Mouse (Mus musculus) hindbrain, embryonic 11.5 days (tissue): Measurements from ENCODE around the gene Pygo2. TPM values are rescaled to one million over a fixed set of nuclear protein-coding genes. Genes with fewer than 3 reads are reported as not detected.

Experiments used
- ATAC-seq: fragments of 200-750 bp; cut with Nextera tagmentation; 2 replicates; pipeline ENCODE4 v1.8.0; 2017; ENCODE audit warnings: mild to moderate bottlenecking, moderate TSS enrichment, moderate library complexity; ENCODE audit not compliant: low FRiP score
- DNase-seq: peaks from one replicate; pipeline ENCODE4 v3.0.0-alpha.2; 2015; ENCODE audit warnings: low spot score
- H3K27ac ChIP-seq: fragments of 300-500 bp; sonication (generic); 2 replicates; pipeline ENCODE4 v1.5.1; 2014; ENCODE audit warnings: mild to moderate bottlenecking, low read depth, low read length
- H3K27me3 ChIP-seq: fragments of 300-500 bp; sonication (generic); 2 replicates; pipeline ENCODE4 v1.6.1; 2014; ENCODE audit warnings: mild to moderate bottlenecking, low read length, moderate library complexity, mixed read lengths; ENCODE audit not compliant: control insufficient read depth, insufficient read depth
- H3K36me3 ChIP-seq: fragments of 300-500 bp; sonication (generic); 2 replicates; pipeline ENCODE4 v1.6.1; 2014; ENCODE audit warnings: mild to moderate bottlenecking, low read length, moderate library complexity, mixed read lengths; ENCODE audit not compliant: control insufficient read depth, insufficient read depth
- H3K4me1 ChIP-seq: fragments of 300-500 bp; sonication (generic); replicated peaks from 2 replicates; pipeline ENCODE4 v1.6.1; 2014; ENCODE audit warnings: low read length, mixed read lengths; ENCODE audit not compliant: control insufficient read depth, insufficient read depth
- H3K4me2 ChIP-seq: fragments of 300-500 bp; sonication (generic); replicated peaks from 2 replicates; pipeline ENCODE4 v1.6.1; 2014; ENCODE audit warnings: mild to moderate bottlenecking, low read depth, low read length
- H3K4me3 ChIP-seq: fragments of 300-500 bp; sonication (generic); 2 replicates; pipeline ENCODE4 v1.5.1; 2014; ENCODE audit warnings: low read depth, low read length
- H3K9ac ChIP-seq: fragments of 300-500 bp; sonication (generic); 2 replicates; pipeline ENCODE4 v1.6.1; 2014; ENCODE audit warnings: low read depth, low read length
- H3K9me3 ChIP-seq: fragments of 300-500 bp; sonication (generic); 2 replicates; pipeline ENCODE4 v1.6.1; 2016; ENCODE audit warnings: low read length; ENCODE audit not compliant: control insufficient read depth
- WGBS: fragments of 180-500 bp; shearing (Covaris S2); extraction: QIAGEN DNeasy Blood & Tissue Kit; methylation state at CpG from one replicate; pipeline ENCODE4 v1.1.7; 2014; 5-methylcytosine and 5-hydroxymethylcytosine counted together
- polyA plus RNA-seq: library from polyadenylated mRNA; unstranded; fragments of >200 nt; fragmentation: Nextera tagmentation; extraction: Ambion mirVana; gene quantifications from 2 replicates; pipeline ENCODE4 v1.2.1, GENCODE M21; 2014

Gene Pygo2
- polyA plus RNA-seq, 1 experiment from 2014 or later = 45.0 TPM

DNA sequence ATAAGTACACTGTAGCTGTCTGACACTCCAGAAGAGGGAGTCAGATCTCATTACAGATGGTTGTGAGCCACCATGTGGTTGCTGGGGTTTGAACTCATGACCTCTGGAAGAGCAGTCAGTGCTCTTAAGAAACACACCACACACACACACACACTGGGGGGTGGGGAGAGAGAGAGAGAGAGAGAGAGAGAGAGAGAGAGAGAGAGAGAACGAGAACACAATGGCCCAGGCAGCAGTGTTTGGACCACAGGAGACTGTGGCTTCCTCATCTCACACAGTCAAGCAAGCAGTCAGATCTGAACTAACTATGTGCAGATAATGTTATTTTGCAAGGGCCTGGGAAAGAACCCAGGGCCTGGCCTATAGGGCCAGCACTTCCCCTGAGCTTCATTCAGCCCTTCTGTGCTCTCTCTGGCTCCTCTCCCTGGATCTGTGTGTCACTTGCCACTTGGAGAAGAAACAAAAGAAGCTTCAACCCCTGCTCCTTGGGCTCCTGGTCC, 25.8 kb downstream of the Pygo2 start:
- H3K9me3 ChIP-seq = no peaks in the 10 kb centered on the region
- H3K27me3 ChIP-seq = no peaks in the 10 kb centered on the region
- no peak overlapping the region for H3K9ac ChIP-seq
- ATAC-seq = no peak
- H3K4me1 ChIP-seq = 0 out of 2 replicates have a peak, but pooled peaks cover 3% of the 10 kb centered on the region
- H3K27ac ChIP-seq = no peak overlapping the region
- H3K4me3 ChIP-seq = no peak overlapping the region
- DNase-seq = no peak
- no peaks in the 10 kb centered on the region for H3K36me3 ChIP-seq
- H3K4me2 ChIP-seq = no peak overlapping the region
- WGBS = 67% methylated on average over 1 of the region's 1 CpGs

DNA sequence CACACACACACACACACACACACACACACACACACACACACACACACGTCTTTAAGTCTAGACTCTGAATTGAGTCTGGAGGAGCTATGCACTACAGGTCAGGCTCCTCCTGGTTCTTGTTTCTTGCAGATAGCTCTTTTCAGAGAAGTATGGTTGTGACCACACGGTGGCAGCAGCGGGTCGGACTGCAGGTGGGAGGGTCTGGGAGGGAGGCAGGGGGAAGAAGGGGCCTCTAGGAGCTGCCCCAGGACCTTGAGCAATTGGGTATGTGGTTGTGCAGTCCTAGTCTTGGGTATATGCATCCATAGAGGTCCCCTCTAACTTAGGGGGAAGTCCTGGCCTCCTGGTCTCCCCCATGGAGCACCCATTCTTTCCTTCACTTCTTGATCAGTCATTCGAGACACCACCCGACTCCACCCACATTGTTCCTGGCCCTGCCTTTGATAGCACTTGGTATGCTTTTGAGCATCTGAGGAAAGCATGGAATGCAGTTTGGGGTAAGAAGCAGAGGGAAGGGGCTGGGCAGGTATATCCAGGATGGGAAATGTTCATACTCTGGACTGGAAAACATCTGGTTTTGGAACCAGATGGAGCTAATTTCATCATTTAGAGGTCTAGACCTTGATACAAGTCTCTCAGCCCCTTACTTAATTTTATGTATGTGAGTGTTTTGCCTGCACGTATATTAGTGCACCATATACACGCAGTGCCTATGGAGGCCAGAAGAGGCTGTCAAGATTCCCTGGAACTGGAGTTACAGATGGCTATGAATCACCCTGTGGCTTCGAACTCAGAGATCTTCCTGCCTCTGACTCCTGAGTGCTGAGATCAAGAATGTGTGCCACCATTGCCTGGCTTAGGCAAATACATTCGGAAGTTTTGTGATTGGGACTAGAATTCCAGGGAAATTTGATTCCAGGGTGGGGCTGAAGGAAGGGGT, 27.0 kb downstream of the Pygo2 start:
- Histone ChIP-seq H3K27ac (no peak overlapping the region), H3K9ac (no peak overlapping the region), H3K36me3 (no peaks in the 10 kb centered on the region), H3K27me3 (no peaks in the 10 kb centered on the region), H3K9me3 (no peaks in the 10 kb centered on the region), H3K4me3 (no peak overlapping the region), H3K4me1 (0 out of 2 replicates have a peak, but pooled peaks cover 3% of the 10 kb centered on the region), H3K4me2 (no peak overlapping the region)
- peak; percentile 89 for DNase-seq
- peak; percentile 43; the same call in 1 of the 2 replicates for ATAC-seq
- 32% methylated on average over 10 of the region's 10 CpGs for WGBS

DNA sequence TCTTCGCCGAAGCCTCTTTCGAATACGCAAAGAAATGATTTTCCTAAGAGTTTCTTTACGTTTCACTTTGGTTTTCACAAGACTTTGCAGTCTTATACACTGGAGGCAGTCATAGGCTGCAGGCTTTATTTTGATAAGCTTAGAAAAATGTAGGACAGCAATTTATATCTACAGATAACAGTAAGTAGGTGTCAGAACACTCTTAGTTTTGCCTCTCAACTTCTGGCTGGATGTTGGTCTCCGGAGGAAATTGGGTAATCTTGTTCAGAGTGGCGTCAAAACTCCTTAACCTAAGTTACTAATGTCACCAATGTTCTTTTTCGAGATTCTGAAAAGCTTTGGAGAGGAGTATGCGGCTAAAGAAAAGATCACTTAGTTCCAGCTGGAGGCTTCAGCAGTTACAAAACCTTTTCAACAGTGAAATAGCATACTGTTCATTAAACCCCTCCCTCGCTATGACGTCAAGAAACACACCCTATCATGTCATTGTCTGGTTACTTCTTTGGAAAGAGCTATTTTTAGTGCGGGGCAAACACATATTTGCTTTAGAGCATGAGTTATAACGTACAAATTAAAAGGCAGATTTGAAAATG, 28.5 kb downstream of the Pygo2 start:
- Histone ChIP-seq H3K4me1 (0 out of 2 replicates have a peak, but pooled peaks cover 3% of the 10 kb centered on the region), H3K27me3 (no peaks in the 10 kb centered on the region), H3K9me3 (no peaks in the 10 kb centered on the region), H3K9ac (no peak overlapping the region), H3K27ac (no peak overlapping the region), H3K4me2 (peak overlapping the region; percentile 68; the same call in 1 of the 2 replicates), H3K36me3 (no peaks in the 10 kb centered on the region), H3K4me3 (peak overlapping the region; percentile 72)
- peak; percentile 59 for ATAC-seq
- DNase-seq = no peak
- 49% methylated on average over 13 of the region's 13 CpGs for WGBS

DNA sequence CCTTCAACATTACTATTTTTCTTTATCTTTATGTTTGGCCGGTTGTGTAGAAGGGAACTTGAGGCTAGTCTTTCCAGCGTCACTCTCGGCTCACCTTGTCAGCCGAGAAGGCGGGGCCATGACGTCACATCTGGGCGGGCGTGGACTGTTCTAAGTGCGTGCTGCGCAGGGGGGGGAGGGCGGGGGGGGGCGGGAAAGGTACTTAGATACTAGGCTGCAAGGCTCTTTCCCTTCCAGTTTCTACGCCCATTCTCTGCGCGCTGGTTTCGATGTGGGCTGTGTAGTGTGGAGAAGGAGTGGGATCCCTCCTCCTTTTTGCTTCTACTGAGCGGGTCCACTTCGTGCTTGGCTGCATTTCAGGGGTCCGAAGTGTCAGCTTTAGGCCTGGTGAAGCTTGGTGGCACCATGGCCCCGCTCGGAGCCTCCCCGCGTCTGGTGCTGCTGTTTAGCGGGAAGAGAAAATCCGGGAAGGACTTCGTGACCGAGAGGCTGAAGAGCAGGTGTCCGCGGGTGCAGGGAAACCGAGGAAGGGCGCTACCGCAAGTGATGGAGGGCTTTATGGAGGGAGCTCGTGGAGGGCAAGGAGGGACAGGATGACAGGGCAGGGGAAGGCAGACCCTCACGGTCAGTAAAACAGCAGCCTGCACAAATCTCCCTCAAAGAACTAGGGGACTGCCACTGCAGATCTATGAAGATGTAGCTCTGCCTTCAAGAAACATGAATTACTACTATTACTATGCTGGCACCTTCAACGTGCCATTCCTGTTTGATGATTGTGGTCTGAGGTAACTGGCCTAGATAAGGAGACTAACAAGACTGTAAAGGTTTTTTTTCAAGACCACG, 29.2 kb downstream of the Pygo2 start:
- Histone ChIP-seq H3K4me1 (0 out of 2 replicates have a peak, but pooled peaks cover 3% of the 10 kb centered on the region), H3K9me3 (no peaks in the 10 kb centered on the region), H3K9ac (peak overlapping the region; percentile 86), H3K4me2 (peak overlapping the region; percentile 68), H3K4me3 (peak overlapping the region; percentile 72), H3K36me3 (no peaks in the 10 kb centered on the region), H3K27ac (peak overlapping the region; percentile 78), H3K27me3 (no peaks in the 10 kb centered on the region)
- peak; percentile 90 for ATAC-seq
- DNase-seq = peak; percentile 94
- 3% methylated on average over 33 of the region's 36 CpGs for WGBS

DNA sequence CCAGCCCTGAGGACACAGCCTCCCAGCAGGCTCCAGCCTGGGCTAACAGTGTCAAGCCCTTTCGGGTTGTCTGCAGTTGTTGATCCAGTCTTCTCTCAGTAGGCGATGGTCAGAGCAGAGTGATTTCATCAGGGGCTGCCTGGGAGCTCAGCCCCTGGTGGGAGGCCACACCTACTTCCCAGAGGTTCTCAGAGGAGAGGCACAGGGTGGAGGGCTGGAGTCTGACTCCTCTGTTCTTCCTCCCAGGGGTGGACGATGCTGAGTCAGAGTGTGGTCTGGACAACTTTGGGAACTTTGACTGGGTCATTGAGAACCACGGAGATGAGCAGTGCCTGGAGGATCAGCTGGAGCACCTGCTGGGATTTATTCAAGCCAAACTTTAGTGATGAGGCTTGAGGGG, 38.3 kb downstream of the Pygo2 start:
- no peak for ATAC-seq
- H3K27ac ChIP-seq = no peak overlapping the region

DNA sequence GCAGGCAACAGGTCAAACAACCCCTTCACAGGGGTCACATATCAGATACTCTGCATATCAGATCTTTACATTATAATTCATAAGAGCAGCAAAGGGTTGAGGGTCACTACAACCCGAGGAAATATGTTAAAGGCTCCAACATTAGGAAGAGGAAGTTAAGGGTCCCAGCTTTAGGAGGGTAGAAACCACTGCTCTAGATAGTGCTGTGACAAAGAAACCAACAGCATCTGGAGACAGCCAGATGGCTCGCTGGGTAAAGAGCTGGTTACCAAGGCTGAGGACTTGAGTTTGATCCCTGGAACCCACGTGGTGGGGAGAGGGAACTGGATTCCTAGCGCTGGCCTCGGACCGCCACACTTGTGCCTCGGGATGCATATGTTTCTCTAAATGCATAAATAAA, 42.3 kb downstream of the Pygo2 start:
- Histone ChIP-seq H3K9me3 (no peaks in the 10 kb centered on the region), H3K27me3 (no peaks in the 10 kb centered on the region), H3K9ac (no peak overlapping the region), H3K4me2 (no peak overlapping the region), H3K4me1 (no peaks in the 10 kb centered on the region), H3K27ac (no peak overlapping the region), H3K36me3 (no peaks in the 10 kb centered on the region), H3K4me3 (no peak overlapping the region)
- WGBS = 83% methylated on average over 7 of the region's 7 CpGs
- ATAC-seq (no peak), DNase-seq (no peak)

More for the DNA sequence above, 38.3 kb downstream of the Pygo2 start:
- no peak for DNase-seq
- no peak overlapping the region for H3K4me3 ChIP-seq
- H3K9ac ChIP-seq = no peak overlapping the region
- WGBS = 41% methylated on average over 4 of the region's 4 CpGs
- H3K9me3 ChIP-seq = no peaks in the 10 kb centered on the region
- no peaks in the 10 kb centered on the region for H3K36me3 ChIP-seq
- no peaks in the 10 kb centered on the region for H3K4me1 ChIP-seq
- no peak overlapping the region for H3K4me2 ChIP-seq
- no peaks in the 10 kb centered on the region for H3K27me3 ChIP-seq

DNA sequence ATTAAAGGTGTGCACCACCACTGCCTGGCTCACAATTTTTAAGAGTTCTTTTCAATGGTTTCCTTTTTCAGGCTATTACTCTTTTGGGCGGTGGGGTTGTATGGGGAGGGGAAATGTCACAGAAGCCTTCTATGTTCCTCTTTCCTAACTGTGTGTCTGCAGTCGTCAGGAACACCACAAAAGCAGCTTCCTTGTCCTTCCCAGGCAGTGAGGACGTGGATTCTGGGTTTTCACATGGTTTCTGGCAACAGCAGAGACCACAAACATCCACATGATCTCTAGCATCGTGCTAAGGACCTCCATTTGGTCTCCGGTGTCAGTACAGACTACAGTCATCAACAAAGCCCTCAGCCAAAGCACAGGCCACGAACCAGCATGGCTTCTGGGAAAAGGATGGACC, 43.8 kb downstream of the Pygo2 start:
- no peaks in the 10 kb centered on the region for H3K27me3 ChIP-seq
- 79% methylated on average over 6 of the region's 6 CpGs for WGBS
- no peaks in the 10 kb centered on the region for H3K4me1 ChIP-seq
- H3K9me3 ChIP-seq = no peaks in the 10 kb centered on the region
- H3K9ac ChIP-seq = no peak overlapping the region
- H3K27ac ChIP-seq = no peak overlapping the region
- H3K36me3 ChIP-seq = no peaks in the 10 kb centered on the region
- ATAC-seq (no peak), DNase-seq (no peak)
- no peak overlapping the region for H3K4me2 ChIP-seq
- H3K4me3 ChIP-seq = no peak overlapping the region

DNA sequence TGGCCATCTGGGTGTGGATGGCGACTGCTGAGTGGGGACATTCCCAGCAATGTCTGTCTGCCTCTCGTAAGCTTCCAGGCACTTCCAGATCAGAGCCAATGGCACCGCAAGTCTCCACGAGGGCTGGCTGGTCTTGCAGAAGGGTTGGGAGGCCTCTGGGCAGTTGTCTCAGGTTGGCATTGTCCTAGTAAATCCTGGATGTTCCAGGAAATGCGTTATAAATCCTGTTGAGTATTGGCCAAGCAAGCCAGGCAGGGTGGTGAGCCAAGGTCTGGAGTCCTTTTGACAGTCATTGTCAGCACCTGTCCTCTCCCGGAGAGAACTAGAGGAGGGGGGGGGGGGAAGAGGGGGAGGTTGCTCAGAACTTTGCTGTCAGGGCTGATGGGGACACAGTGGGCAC, 49.0 kb downstream of the Pygo2 start:
- no peak for DNase-seq
- no peaks in the 10 kb centered on the region for H3K9me3 ChIP-seq
- no peak overlapping the region for H3K4me3 ChIP-seq
- H3K9ac ChIP-seq = no peak overlapping the region
- no peaks in the 10 kb centered on the region for H3K4me1 ChIP-seq
- whole genome bisulfite sequencing = 76% methylated on average over 6 of the region's 6 CpGs
- no peaks in the 10 kb centered on the region for H3K36me3 ChIP-seq
- no peaks in the 10 kb centered on the region for H3K27me3 ChIP-seq
- no peak overlapping the region for H3K4me2 ChIP-seq
- H3K27ac ChIP-seq = no peak overlapping the region
- ATAC-seq = no peak
